Mouse (Mus musculus): ENCODE measurements around the gene Tsc22d2. TPM values are rescaled to one million over a fixed set of nuclear protein-coding genes. Genes with fewer than 3 reads are reported as not detected.
A peak's percentile ranks its signal among the peaks of the same experiment; 100 is the strongest.

Tsc22d2 gene
- polyA plus RNA-seq (2015; fragmentation: Nextera tagmentation; extraction: Ambion mirVana) = 10.0 and 10.3 TPM in 2 replicates

DNA sequence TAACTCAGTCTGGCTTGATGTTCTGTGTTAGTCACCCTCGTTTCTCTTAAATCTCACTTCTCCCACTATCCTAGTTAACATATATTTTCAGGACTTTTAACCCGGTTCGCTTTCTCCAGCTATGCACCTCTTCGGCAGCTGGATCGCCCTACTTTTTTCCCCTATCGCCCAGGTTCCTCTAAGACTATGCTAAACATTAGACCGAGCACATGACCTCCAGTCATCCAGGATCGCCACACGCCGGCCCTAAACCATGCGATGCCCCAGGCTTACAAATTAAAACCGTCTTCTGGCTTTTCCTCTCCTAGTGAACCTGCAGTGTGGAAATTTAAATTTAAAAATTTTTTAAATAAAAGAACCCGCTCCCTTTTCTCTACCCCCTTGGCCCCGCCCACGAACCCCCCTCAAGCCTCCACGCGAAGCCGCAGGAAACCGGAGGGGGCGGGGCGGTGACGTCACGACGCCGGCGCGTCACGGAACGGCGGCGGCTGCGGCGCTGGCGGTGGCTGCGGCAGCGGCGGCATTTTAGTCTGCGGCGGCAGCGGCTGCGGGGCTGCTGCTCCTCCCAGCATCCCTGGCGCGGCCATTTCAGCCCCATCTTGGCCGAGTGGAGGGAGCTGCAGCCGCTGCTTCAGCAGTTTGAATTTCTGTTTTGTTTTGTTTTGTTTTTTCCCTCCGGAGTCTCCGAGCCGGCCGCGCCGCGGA lies at the start of gene Tsc22d2:
Gene Tsc22d2, plus strand, starts transcription at position 482 of the 705 bp plus-strand sequence.
- Histone ChIP-seq H3K4me3 (replicated peaks) (peak within 1 kb of the TSS; percentile 95), H3K4me1 (0 out of 2 replicates have a peak, but pooled peaks cover 2% of the 10 kb centered on the region), H3K27me3 (no peaks in the 10 kb centered on the region), H3K36me3 (no peaks in the 10 kb centered on the region), H3K9ac (peak within 1 kb of the TSS; percentile 98), H3K9me3 (replicated peaks) (no peaks in the 10 kb centered on the region), H3K27ac (peak within 1 kb of the TSS; percentile 100), H3K4me2 (peak within 1 kb of the TSS; percentile 71)
- under 1% methylated on average over 52 of the region's 52 CpGs for WGBS
- peak; percentile 81 for ATAC-seq (replicated peaks; ENCODE audit: low FRiP score)

DNA sequence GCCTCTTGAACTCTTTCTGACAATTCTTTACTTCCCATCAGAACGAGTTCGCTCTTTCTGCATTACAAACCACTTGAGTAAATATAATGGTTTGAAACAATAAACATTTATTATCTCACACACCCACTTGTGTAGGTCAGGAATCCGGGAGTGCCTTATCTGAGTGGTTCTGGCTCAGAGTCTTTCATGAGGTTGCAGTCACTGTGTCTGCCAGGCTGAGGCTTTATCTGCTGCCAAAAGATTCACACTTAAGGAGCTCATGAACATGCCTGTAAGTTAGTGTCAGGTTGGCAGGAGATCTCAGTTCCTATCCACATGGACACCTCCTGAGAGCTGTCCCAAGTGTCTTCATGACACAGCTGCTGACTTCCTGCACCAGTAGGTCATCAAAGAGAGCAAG lies 47.8 kb upstream of the Tsc22d2 start:
- Histone ChIP-seq H3K27ac (no peak overlapping the region), H3K4me2 (no peak overlapping the region), H3K36me3 (no peaks in the 10 kb centered on the region), H3K9ac (no peak overlapping the region), H3K4me3 (replicated peaks) (no peak overlapping the region), H3K9me3 (replicated peaks) (no peaks in the 10 kb centered on the region), H3K4me1 (peaks cover 9% of the 10 kb centered on the region), H3K27me3 (no peaks in the 10 kb centered on the region)
- ATAC-seq (replicated peaks; ENCODE audit: low FRiP score) = no peak
- 62% methylated on average over 3 of the region's 3 CpGs for WGBS

DNA sequence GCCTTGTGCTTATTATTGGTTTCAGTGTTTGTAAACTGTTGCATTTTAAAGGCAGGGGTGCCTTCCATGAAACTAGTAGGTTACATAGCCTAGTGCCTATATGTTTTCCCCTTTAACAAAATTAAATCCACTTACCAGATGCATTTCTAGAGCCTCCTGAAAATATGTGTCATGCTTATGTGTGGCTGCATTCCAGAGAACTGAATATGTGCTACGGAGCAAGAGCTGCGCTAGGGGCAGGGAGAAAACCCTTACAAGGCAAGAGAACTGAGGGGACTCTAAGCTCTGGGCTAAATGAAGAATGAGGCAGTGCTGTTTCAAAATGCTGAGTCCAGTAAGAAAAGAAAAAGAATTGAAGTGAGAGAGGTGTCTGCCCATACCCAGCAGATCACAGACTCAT lies 43.7 kb upstream of the Tsc22d2 start:
- Histone ChIP-seq H3K9ac (no peak overlapping the region), H3K4me1 (peaks cover 23% of the 10 kb centered on the region), H3K4me2 (no peak overlapping the region), H3K27ac (no peak overlapping the region), H3K27me3 (no peaks in the 10 kb centered on the region; the same call in 1 of the 2 replicates), H3K36me3 (no peaks in the 10 kb centered on the region), H3K9me3 (replicated peaks) (no peaks in the 10 kb centered on the region), H3K4me3 (replicated peaks) (no peak overlapping the region)
- no peak for ATAC-seq (replicated peaks; ENCODE audit: low FRiP score)
- WGBS = 67% methylated on average over 2 of the region's 2 CpGs

DNA sequence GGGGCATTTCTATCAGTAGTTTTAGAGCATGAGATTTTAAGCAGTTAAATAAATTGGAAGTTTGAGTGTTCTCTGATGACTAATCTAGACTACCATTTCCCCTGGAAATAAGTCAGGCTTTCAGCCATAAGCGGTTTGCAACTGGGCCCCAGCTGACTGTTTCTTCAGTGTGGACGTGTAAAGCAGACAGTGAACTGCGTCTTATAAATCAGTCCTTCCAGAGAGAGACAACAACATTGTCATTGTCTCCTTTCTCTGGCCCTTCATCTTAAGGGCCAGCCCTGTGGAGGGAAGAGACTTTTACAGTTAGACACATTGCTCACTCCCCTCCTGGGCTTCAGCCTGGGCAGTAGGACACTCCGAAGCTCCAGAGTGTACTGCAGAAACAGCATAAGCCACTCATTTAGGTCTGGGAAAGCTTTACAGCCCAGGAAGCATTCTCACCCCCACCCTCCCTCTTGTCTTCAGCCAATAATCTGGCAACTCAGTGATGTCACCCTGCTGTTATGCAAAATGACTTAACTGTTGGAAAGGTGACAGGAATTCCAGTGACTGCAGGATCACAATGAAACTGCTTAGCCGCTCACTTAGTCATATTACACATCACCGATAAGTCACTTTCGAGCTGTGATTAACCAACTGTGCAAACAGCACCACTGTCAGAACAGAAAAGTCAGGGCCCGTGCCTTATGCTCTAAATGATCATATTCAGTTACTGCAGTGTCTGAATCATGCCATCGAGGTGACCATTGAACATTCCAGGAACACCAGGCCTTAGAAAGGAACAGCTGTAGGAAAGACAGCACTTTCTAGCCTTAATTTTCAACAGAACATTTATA lies 42.2 kb upstream of the Tsc22d2 start:
- ATAC-seq (replicated peaks; ENCODE audit: low FRiP score) = peak; percentile 97
- Histone ChIP-seq H3K27ac (peak overlapping the region; percentile 56), H3K4me3 (replicated peaks) (peak overlapping the region; percentile 20), H3K4me2 (peak overlapping the region; percentile 54), H3K9ac (no peak overlapping the region), H3K36me3 (no peaks in the 10 kb centered on the region), H3K4me1 (peaks cover 24% of the 10 kb centered on the region), H3K9me3 (replicated peaks) (no peaks in the 10 kb centered on the region), H3K27me3 (no peaks in the 10 kb centered on the region; the same call in 1 of the 2 replicates)
- 8% methylated on average over 9 of the region's 9 CpGs for WGBS

DNA sequence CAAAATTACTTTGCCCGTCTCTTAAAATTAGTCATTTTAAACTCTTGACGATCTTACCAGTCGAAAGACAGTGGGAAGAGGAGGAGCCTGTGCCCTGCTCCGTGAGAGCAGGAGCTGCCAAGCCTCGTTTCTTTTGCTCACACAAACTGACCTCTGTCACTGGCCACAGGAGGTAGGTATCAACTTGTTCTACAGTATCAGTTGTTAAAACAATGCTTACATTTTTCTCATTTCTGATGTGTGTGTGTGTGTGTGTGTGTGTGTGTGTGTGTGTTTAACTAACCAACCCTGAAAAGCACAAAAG lies 41.7 kb upstream of the Tsc22d2 start:
- H3K4me2 ChIP-seq = peak overlapping the region; percentile 54
- 7% methylated on average over 5 of the region's 5 CpGs for WGBS
- no peaks in the 10 kb centered on the region for H3K9me3 ChIP-seq (replicated peaks)
- H3K9ac ChIP-seq = no peak overlapping the region
- H3K4me1 ChIP-seq = peaks cover 30% of the 10 kb centered on the region
- no peaks in the 10 kb centered on the region; the same call in 1 of the 2 replicates for H3K27me3 ChIP-seq
- H3K27ac ChIP-seq = peak overlapping the region; percentile 33; the same call in 1 of the 2 replicates
- ATAC-seq (replicated peaks; ENCODE audit: low FRiP score) = peak; percentile 50
- H3K4me3 ChIP-seq (replicated peaks) = peak overlapping the region; percentile 20
- H3K36me3 ChIP-seq = no peaks in the 10 kb centered on the region

DNA sequence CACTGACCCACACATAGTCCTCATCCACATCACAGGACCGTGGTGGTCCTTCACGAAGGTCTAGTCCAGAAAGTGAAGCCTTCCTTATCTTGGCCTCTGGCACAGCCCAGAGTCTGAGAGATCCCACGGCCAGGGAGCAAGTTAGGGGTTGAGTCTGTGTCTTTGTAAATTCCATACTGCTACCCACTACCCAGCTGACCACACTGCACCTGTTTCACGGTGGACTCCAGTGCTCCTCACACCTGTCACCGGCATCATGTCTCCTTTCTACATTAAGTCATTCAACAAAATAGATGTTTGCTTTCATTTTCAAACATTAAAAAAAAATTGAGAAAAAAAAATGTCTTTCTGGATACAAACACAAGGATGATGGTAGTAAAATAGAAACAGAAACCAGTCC lies 40.2 kb upstream of the Tsc22d2 start:
- H3K4me3 ChIP-seq (replicated peaks) = no peak overlapping the region
- no peaks in the 10 kb centered on the region; the same call in 1 of the 2 replicates for H3K27me3 ChIP-seq
- ATAC-seq (replicated peaks; ENCODE audit: low FRiP score) = no peak
- H3K9ac ChIP-seq = no peak overlapping the region
- H3K36me3 ChIP-seq = no peaks in the 10 kb centered on the region
- no peak overlapping the region for H3K27ac ChIP-seq
- H3K4me1 ChIP-seq = peaks cover 30% of the 10 kb centered on the region
- 90% methylated on average over 5 of the region's 5 CpGs for WGBS
- H3K9me3 ChIP-seq (replicated peaks) = no peaks in the 10 kb centered on the region
- H3K4me2 ChIP-seq = no peak overlapping the region

DNA sequence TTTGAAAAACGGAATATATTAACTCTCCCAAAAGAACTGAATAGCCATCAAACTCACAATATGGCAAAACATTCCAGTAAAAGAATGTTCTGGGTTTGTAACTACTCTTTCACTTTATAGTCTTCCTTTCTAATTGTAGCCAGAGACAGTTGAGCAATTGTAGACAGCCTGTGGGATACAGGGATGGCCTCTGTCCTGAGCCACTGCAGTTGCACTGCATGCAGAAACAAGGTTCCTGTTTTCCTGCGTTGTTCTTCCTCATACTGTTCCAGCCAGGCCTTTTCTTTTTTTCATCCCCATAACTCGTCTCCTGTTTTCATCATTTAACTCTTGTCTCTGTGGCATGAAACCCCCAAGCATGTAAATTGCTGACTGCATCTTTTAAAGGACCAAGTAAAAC lies 37.8 kb upstream of the Tsc22d2 start:
- H3K9ac ChIP-seq = no peak overlapping the region
- 71% methylated on average over 3 of the region's 3 CpGs for WGBS
- no peak for ATAC-seq (replicated peaks; ENCODE audit: low FRiP score)
- no peak overlapping the region for H3K4me2 ChIP-seq
- no peaks in the 10 kb centered on the region for H3K9me3 ChIP-seq (replicated peaks)
- H3K36me3 ChIP-seq = no peaks in the 10 kb centered on the region
- peaks cover 22% of the 10 kb centered on the region for H3K4me1 ChIP-seq
- H3K27ac ChIP-seq = no peak overlapping the region
- H3K4me3 ChIP-seq (replicated peaks) = no peak overlapping the region
- no peaks in the 10 kb centered on the region; the same call in 1 of the 2 replicates for H3K27me3 ChIP-seq

DNA sequence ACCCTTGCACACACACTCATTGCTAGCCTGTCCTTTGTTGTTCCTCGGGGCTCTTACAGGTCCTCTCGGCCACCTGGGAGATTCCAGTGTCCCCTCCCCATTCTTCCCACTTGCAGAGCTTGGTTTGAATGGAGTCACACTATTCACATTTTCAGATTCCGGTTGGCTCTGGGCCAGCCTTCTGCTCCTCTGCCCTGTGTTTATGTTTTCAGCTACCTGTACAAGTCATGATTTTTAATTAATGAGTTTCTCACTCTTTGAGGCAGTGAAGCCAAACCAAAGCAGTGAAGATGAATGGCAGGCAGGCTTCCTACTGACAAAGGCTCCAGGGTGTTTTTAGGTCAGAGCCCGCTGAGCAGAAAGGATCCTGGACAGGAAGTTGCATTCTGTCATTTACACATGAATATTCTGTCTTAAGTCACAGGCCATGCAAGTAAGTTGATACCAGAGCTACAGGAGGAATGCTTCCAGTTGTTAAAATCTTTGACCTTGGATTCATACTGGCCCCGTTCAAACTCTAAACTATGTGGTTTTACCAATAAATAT lies 36.9 kb upstream of the Tsc22d2 start:
- Histone ChIP-seq H3K36me3 (no peaks in the 10 kb centered on the region), H3K4me3 (replicated peaks) (no peak overlapping the region), H3K27ac (no peak overlapping the region), H3K4me1 (peaks cover 14% of the 10 kb centered on the region), H3K9ac (no peak overlapping the region), H3K9me3 (replicated peaks) (no peaks in the 10 kb centered on the region), H3K27me3 (no peaks in the 10 kb centered on the region; the same call in 1 of the 2 replicates), H3K4me2 (no peak overlapping the region)
- WGBS = 26% methylated on average over 5 of the region's 5 CpGs
- 0 out of 2 replicates have a peak, but pooled peaks have one; percentile 36 for ATAC-seq (replicated peaks; ENCODE audit: low FRiP score)

DNA sequence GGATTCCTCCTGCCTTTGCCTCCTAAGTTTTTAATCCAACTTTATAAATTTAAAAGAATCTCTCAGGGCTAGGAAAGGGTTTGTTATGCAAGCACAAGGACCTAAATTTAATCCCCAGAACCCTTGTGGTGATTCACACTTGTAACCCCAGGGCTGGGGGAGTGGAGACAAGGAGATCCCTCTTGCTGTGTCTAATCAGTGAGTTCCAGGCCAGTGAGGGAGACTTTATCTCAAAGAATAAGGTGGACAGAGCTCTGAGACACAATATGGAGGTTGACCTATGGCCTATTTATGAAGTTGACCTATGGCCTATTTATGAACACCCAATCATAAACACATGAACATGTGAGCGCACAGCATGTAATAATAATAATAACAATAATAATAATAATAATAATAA lies 31.8 kb upstream of the Tsc22d2 start:
- Histone ChIP-seq H3K27ac (no peak overlapping the region), H3K4me1 (peaks cover 2% of the 10 kb centered on the region), H3K4me3 (replicated peaks) (no peak overlapping the region), H3K27me3 (no peaks in the 10 kb centered on the region), H3K9ac (no peak overlapping the region), H3K9me3 (replicated peaks) (no peaks in the 10 kb centered on the region), H3K36me3 (no peaks in the 10 kb centered on the region), H3K4me2 (no peak overlapping the region)
- WGBS = 87% methylated on average over 1 of the region's 1 CpGs
- ATAC-seq (replicated peaks; ENCODE audit: low FRiP score) = no peak

DNA sequence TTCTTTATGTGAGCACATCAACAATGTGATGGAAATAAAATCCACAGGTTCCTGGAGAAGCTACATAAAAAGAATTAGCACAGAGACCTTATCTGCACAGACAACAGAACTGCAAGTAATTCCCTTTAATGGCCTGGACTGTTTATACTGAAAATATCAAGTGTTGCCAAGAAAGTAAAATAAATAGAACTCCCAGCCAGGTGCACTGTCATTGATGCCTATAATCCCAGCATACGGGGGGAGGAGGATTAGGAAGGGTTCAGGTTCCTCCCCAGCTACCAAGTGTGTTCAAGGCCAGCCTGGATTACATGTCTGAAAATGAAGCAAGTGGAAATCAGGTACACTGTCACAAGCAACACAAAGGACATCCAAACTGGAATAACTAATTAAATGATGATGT lies 29.5 kb upstream of the Tsc22d2 start:
- Histone ChIP-seq H3K9me3 (replicated peaks) (no peaks in the 10 kb centered on the region), H3K9ac (no peak overlapping the region), H3K4me2 (no peak overlapping the region), H3K27me3 (no peaks in the 10 kb centered on the region), H3K27ac (no peak overlapping the region), H3K36me3 (no peaks in the 10 kb centered on the region), H3K4me1 (no peaks in the 10 kb centered on the region), H3K4me3 (replicated peaks) (no peak overlapping the region)
- WGBS = 30% methylated on average over 1 of the region's 1 CpGs
- no peak for ATAC-seq (replicated peaks; ENCODE audit: low FRiP score)

DNA sequence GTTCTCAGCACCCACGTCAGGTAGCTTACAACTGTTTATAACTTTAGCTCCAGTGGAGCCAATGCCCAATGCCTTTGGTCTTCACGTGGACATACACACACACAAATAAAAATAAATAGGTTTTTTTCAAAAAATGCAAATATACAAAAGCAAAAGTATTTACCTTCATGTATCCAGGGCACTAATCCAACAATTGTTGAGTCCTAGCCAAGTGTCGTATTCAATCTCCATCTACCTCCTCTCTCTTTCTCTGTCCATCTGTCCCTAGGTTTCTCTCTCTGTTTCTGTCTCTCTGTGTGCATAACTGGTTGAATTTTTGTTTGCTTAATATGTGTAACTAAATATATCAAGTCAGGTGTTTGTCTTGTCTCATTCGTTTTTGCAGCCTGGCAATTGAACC lies 25.8 kb upstream of the Tsc22d2 start:
- no peak overlapping the region for H3K4me2 ChIP-seq
- no peak overlapping the region for H3K27ac ChIP-seq
- no peaks in the 10 kb centered on the region for H3K9me3 ChIP-seq (replicated peaks)
- no peak for ATAC-seq (replicated peaks; ENCODE audit: low FRiP score)
- H3K4me1 ChIP-seq = no peaks in the 10 kb centered on the region
- no peaks in the 10 kb centered on the region for H3K36me3 ChIP-seq
- H3K4me3 ChIP-seq (replicated peaks) = no peak overlapping the region
- 84% methylated on average over 4 of the region's 4 CpGs for WGBS
- H3K27me3 ChIP-seq = no peaks in the 10 kb centered on the region
- H3K9ac ChIP-seq = no peak overlapping the region

DNA sequence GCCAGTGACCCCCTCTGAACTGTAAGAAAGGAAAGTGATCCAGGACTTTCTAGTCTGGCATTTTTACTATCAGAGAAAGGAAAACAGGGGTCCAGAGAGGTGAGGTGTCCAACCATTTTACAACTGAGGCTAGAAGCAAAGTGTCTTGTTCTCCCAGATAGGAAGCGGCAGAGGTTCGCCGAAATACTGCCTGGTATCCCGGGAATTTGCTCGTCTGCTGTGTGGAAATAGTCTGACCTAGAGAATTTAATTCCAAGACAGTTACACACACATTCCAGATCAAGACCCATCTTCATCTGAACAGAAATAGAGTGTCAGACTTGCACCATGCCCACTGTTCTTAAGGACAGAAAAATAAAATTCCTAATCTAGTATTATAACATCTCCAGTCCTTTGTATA lies 16.0 kb upstream of the Tsc22d2 start:
- Histone ChIP-seq H3K27ac (no peak overlapping the region), H3K9ac (no peak overlapping the region), H3K4me3 (replicated peaks) (no peak overlapping the region), H3K4me1 (no peaks in the 10 kb centered on the region), H3K27me3 (no peaks in the 10 kb centered on the region), H3K9me3 (replicated peaks) (no peaks in the 10 kb centered on the region), H3K36me3 (no peaks in the 10 kb centered on the region), H3K4me2 (no peak overlapping the region)
- 56% methylated on average over 5 of the region's 5 CpGs for WGBS
- ATAC-seq (replicated peaks; ENCODE audit: low FRiP score) = no peak
